In the genomic region with DNA sequence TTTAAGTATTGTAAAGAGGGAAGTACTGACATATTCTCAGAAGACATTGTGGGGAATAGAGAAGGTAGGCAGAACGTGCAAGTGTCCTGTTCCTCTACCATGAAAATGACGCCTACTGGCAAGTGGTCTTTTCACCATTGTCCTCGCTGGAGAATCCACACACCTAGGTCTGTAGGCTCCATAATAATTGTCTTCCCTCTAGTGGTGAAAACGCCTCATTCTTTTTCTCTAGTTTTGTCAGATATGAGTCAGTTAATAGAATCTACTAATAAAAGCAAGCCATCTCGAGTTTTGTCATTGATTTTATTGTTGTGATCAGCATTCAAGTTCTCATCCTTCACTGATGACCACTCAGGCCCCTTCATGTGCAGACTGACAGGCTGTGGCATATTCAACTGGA, we compare ENCODE assay signal across 25 mouse cellular contexts. TPM values are rescaled to one million over a fixed set of nuclear protein-coding genes. Genes with fewer than 3 reads are reported as not detected.
DNase-seq lines count a peak whose midpoint lies in the region; ATAC-seq and TF ChIP-seq lines count a peak whose summit lies in the region.
"Had no signal": no experiment of that assay in that cellular context is flagged by ENCODE, and none has a peak within 500 bp of the region (broad histone marks: within the 10 kb centered on the region; RNA-seq: fewer than 3 reads in every experiment).

No protein-coding gene starts in this region.

- 50% methylated on average over 5 of the region's 5 CpGs for WGBS in hindbrain, postnatal 0 days
- WGBS in hindbrain, embryonic 11.5 days, result 54% methylated on average over 5 of the region's 5 CpGs
- 20% methylated on average over 5 of the region's 5 CpGs for WGBS in liver, embryonic 16.5 days (ENCODE audit: insufficient replicate concordance)

- no peaks in the 10 kb centered on the region for H3K9me3 ChIP-seq in hindbrain, postnatal 0 days (ENCODE audit: low read length)
- H3K9me3 ChIP-seq in hindbrain, embryonic 11.5 days (ENCODE audit: control insufficient read depth, low read length), result no peaks in the 10 kb centered on the region
- no peaks in the 10 kb centered on the region for H3K9me3 ChIP-seq in liver, embryonic 16.5 days (replicated peaks; ENCODE audit: control insufficient read depth, low read length)
- H3K9me3 ChIP-seq: embryonic facial prominence, embryonic 12.5 days; heart, embryonic 12.5 days; hindbrain, embryonic 10.5 days; intestine, embryonic 15.5 days; limb, embryonic 13.5 days; midbrain, embryonic 12.5 days had no signal

- no peak overlapping the region for H3K4me3 ChIP-seq in hindbrain, postnatal 0 days (ENCODE audit: low read length)
- no peak overlapping the region for H3K4me3 ChIP-seq in hindbrain, embryonic 11.5 days (ENCODE audit: low read depth, low read length)
- no peak overlapping the region for H3K4me3 ChIP-seq in liver, embryonic 16.5 days (ENCODE audit: low read depth, low read length)
- H3K4me3 ChIP-seq: embryonic facial prominence, embryonic 12.5 days; heart, embryonic 12.5 days; hindbrain, embryonic 10.5 days; intestine, embryonic 15.5 days; limb, embryonic 13.5 days; midbrain, embryonic 12.5 days had no signal

- no peak for ATAC-seq in hindbrain, postnatal 0 days
- ATAC-seq in hindbrain, embryonic 11.5 days (ENCODE audit: low FRiP score), result no peak
- ATAC-seq in erythroid progenitor cell, adult 5-6 weeks (replicated peaks; ENCODE audit: low FRiP score, poor library complexity, severe bottlenecking), result 0 out of 2 replicates have a peak, but pooled peaks have one; percentile 20
- ATAC-seq in liver, embryonic 16.5 days (ENCODE audit: low read depth), result no peak
- ATAC-seq: intestine, embryonic 15.5 days had no signal

- intact Hi-C loops in left cerebral cortex, postnatal 14 days (cut with DNase I), result loop anchor here (5.0 kb wide), 1 partner anchor 1367 kb away; no protein-coding TSS in a partner anchor

- no peak overlapping the region for H3K27ac ChIP-seq in hindbrain, postnatal 0 days
- H3K27ac ChIP-seq in hindbrain, embryonic 11.5 days (ENCODE audit: low read depth, low read length), result no peak overlapping the region
- peak overlapping the region; percentile 90 for H3K27ac ChIP-seq in liver, embryonic 16.5 days (ENCODE audit: low read length)
- H3K27ac ChIP-seq: embryonic facial prominence, embryonic 12.5 days; hindbrain, embryonic 10.5 days; intestine, embryonic 15.5 days; limb, embryonic 13.5 days; midbrain, embryonic 12.5 days had no signal

- no peaks in the 10 kb centered on the region for H3K36me3 ChIP-seq in hindbrain, postnatal 0 days (ENCODE audit: insufficient read depth, low read length)
- H3K36me3 ChIP-seq in hindbrain, embryonic 11.5 days (ENCODE audit: control insufficient read depth, insufficient read depth, low read length), result no peaks in the 10 kb centered on the region
- no peaks in the 10 kb centered on the region for H3K36me3 ChIP-seq in liver, embryonic 16.5 days (ENCODE audit: control insufficient read depth, insufficient read depth)
- H3K36me3 ChIP-seq: embryonic facial prominence, embryonic 12.5 days; heart, embryonic 12.5 days; hindbrain, embryonic 10.5 days; intestine, embryonic 15.5 days; limb, embryonic 13.5 days; midbrain, embryonic 12.5 days had no signal

- DNase-seq in hindbrain, postnatal 0 days (ENCODE audit: low spot score), result peak; percentile 2
- DNase-seq in hindbrain, embryonic 11.5 days (ENCODE audit: low spot score), result no peak
- peak; percentile 44 for DNase-seq in 416B (ENCODE audit: low read depth)
- no peak for DNase-seq in kidney, postnatal 14 days
- DNase-seq in right cerebral cortex, adult 18-20 months, result no peak
- DNase-seq in left cerebral cortex, postnatal 14 days (ENCODE audit: low spot score in 2 of 2), result no peak
- DNase-seq: adrenal gland, postnatal 25 days; cerebellum, postnatal 25 days; gastrocnemius, postnatal 25 days; right cerebral cortex, postnatal 14 days; thymus, postnatal 4 days had no signal

- H3K4me2 ChIP-seq in hindbrain, postnatal 0 days (ENCODE audit: low read depth, low read length), result no peak overlapping the region
- no peak overlapping the region for H3K4me2 ChIP-seq in hindbrain, embryonic 11.5 days (replicated peaks; ENCODE audit: low read depth, low read length)
- H3K4me2 ChIP-seq in liver, embryonic 16.5 days (ENCODE audit: low read depth, low read length), result peak overlapping the region; percentile 35; the same call in 1 of the 2 replicates
- H3K4me2 ChIP-seq: embryonic facial prominence, embryonic 12.5 days; heart, embryonic 12.5 days; intestine, embryonic 15.5 days; limb, embryonic 13.5 days; midbrain, embryonic 12.5 days had no signal

- no peaks in the 10 kb centered on the region for H3K4me1 ChIP-seq in hindbrain, postnatal 0 days (ENCODE audit: insufficient read depth, low read length)
- H3K4me1 ChIP-seq in hindbrain, embryonic 11.5 days (replicated peaks; ENCODE audit: control insufficient read depth, insufficient read depth, low read length), result no peaks in the 10 kb centered on the region
- H3K4me1 ChIP-seq in liver, embryonic 16.5 days (ENCODE audit: control insufficient read depth, low read depth, low read length), result peaks cover 47% of the 10 kb centered on the region
- H3K4me1 ChIP-seq: embryonic facial prominence, embryonic 12.5 days; hindbrain, embryonic 10.5 days; intestine, embryonic 15.5 days; limb, embryonic 13.5 days; midbrain, embryonic 12.5 days had no signal

- H3K9ac ChIP-seq in hindbrain, postnatal 0 days (replicated peaks; ENCODE audit: low read length), result no peak overlapping the region
- H3K9ac ChIP-seq in hindbrain, embryonic 11.5 days (ENCODE audit: low read depth, low read length), result no peak overlapping the region
- H3K9ac ChIP-seq in liver, embryonic 16.5 days (ENCODE audit: low read depth, low read length), result peak overlapping the region; percentile 56
- H3K9ac ChIP-seq: embryonic facial prominence, embryonic 12.5 days; heart, embryonic 12.5 days; intestine, embryonic 15.5 days; limb, embryonic 13.5 days; midbrain, embryonic 12.5 days had no signal

- peak; percentile 36 for TF ChIP-seq CTCF in hindbrain, postnatal 0 days (IDR thresholded peaks at IDR 0.05; ENCODE audit: low read depth)

- no peaks in the 10 kb centered on the region for H3K27me3 ChIP-seq in hindbrain, postnatal 0 days (ENCODE audit: insufficient read depth, low read length)
- no peaks in the 10 kb centered on the region for H3K27me3 ChIP-seq in hindbrain, embryonic 11.5 days (ENCODE audit: control insufficient read depth, insufficient read depth, low read length)
- no peaks in the 10 kb centered on the region for H3K27me3 ChIP-seq in liver, embryonic 16.5 days (ENCODE audit: control insufficient read depth, insufficient read depth, low read depth, low read length)
- H3K27me3 ChIP-seq: embryonic facial prominence, embryonic 12.5 days; heart, embryonic 12.5 days; intestine, embryonic 15.5 days; limb, embryonic 13.5 days; midbrain, embryonic 12.5 days had no signal

RNA-seq across cellular contexts. Expression of gene Olfr66, which starts 11.6 kb away (rescaled TPM):
- not detected in 2 replicates for total RNA-seq in hindbrain, postnatal 0 days (2014; rRNA removed)
- not detected in 2 replicates for polyA plus RNA-seq in hindbrain, postnatal 0 days (2015; fragmentation: Nextera tagmentation; extraction: Ambion mirVana)
- not detected in 2 replicates for polyA plus RNA-seq in hindbrain, embryonic 11.5 days (2014; fragmentation: Nextera tagmentation; extraction: Ambion mirVana)
- total RNA-seq in erythroid progenitor cell, adult 5-6 weeks (2015; ENCODE audit: low replicate concordance), result not detected in 2 replicates
- total RNA-seq in erythroid progenitor cell, adult 5-6 weeks (2017; ENCODE audit: low replicate concordance), result not detected in 2 replicates
- polyA plus RNA-seq in liver, embryonic 16.5 days (2015; fragmentation: Nextera tagmentation; extraction: Ambion mirVana), result not detected in 2 replicates
- total RNA-seq in left cerebral cortex, postnatal 14 days (2021), result not detected
- total RNA-seq: adrenal gland, postnatal 25 days; ES-E14; gastrocnemius, postnatal 25 days; left cerebral cortex, adult 8-10 months had no signal
- polyA plus RNA-seq: C2C12; embryonic facial prominence, embryonic 12.5 days; frontal cortex, adult 2 months; heart, embryonic 12.5 days; hindbrain, embryonic 10.5 days; intestine, embryonic 15.5 days; large intestine, adult 2 months; limb, embryonic 13.5 days; midbrain, embryonic 12.5 days; testis, adult 2 months had no signal

RNA-seq across cellular contexts. Expression of gene Olfr64, which starts 19.8 kb away (rescaled TPM):
- total RNA-seq in hindbrain, postnatal 0 days (2014; rRNA removed), result not detected in 2 replicates
- not detected in 2 replicates for polyA plus RNA-seq in hindbrain, postnatal 0 days (2015; fragmentation: Nextera tagmentation; extraction: Ambion mirVana)
- polyA plus RNA-seq in hindbrain, embryonic 11.5 days (2014; fragmentation: Nextera tagmentation; extraction: Ambion mirVana), result not detected in 2 replicates
- total RNA-seq in erythroid progenitor cell, adult 5-6 weeks (2015; ENCODE audit: low replicate concordance), result not detected in 2 replicates
- not detected in 2 replicates for total RNA-seq in erythroid progenitor cell, adult 5-6 weeks (2017; ENCODE audit: low replicate concordance)
- polyA plus RNA-seq in liver, embryonic 16.5 days (2015; fragmentation: Nextera tagmentation; extraction: Ambion mirVana), result not detected in 2 replicates
- total RNA-seq in left cerebral cortex, postnatal 14 days (2021), result not detected
- total RNA-seq: adrenal gland, postnatal 25 days; ES-E14; gastrocnemius, postnatal 25 days; left cerebral cortex, adult 8-10 months had no signal
- polyA plus RNA-seq: C2C12; embryonic facial prominence, embryonic 12.5 days; frontal cortex, adult 2 months; heart, embryonic 12.5 days; hindbrain, embryonic 10.5 days; intestine, embryonic 15.5 days; large intestine, adult 2 months; limb, embryonic 13.5 days; midbrain, embryonic 12.5 days; testis, adult 2 months had no signal

RNA-seq across cellular contexts. Expression of gene Hbb-y, which starts 21.4 kb away (rescaled TPM):
- not detected in 2 replicates for total RNA-seq in hindbrain, postnatal 0 days (2014; rRNA removed)
- polyA plus RNA-seq in hindbrain, postnatal 0 days (2015; fragmentation: Nextera tagmentation; extraction: Ambion mirVana), result 0.30 and 1.1 TPM in 2 replicates
- 10,698 and 10,834 TPM in 2 replicates for polyA plus RNA-seq in hindbrain, embryonic 11.5 days (2014; fragmentation: Nextera tagmentation; extraction: Ambion mirVana)
- total RNA-seq in erythroid progenitor cell, adult 5-6 weeks (2015; ENCODE audit: low replicate concordance), result not detected in 2 replicates
- not detected in 2 replicates for total RNA-seq in erythroid progenitor cell, adult 5-6 weeks (2017; ENCODE audit: low replicate concordance)
- 114 and 115 TPM in 2 replicates for polyA plus RNA-seq in liver, embryonic 16.5 days (2015; fragmentation: Nextera tagmentation; extraction: Ambion mirVana)
- total RNA-seq in left cerebral cortex, postnatal 14 days (2021), result not detected
- total RNA-seq: adrenal gland, postnatal 25 days; ES-E14; gastrocnemius, postnatal 25 days had no signal
- polyA plus RNA-seq: C2C12; large intestine, adult 2 months had no signal

RNA-seq across cellular contexts. Expression of gene Olfr65, which starts 28.8 kb away (rescaled TPM):
- total RNA-seq in hindbrain, postnatal 0 days (2014; rRNA removed), result not detected in 2 replicates
- polyA plus RNA-seq in hindbrain, postnatal 0 days (2015; fragmentation: Nextera tagmentation; extraction: Ambion mirVana), result not detected in 2 replicates
- not detected in 2 replicates for polyA plus RNA-seq in hindbrain, embryonic 11.5 days (2014; fragmentation: Nextera tagmentation; extraction: Ambion mirVana)
- total RNA-seq in erythroid progenitor cell, adult 5-6 weeks (2015; ENCODE audit: low replicate concordance), result not detected in 2 replicates
- not detected in 2 replicates for total RNA-seq in erythroid progenitor cell, adult 5-6 weeks (2017; ENCODE audit: low replicate concordance)
- polyA plus RNA-seq in liver, embryonic 16.5 days (2015; fragmentation: Nextera tagmentation; extraction: Ambion mirVana), result not detected in 2 replicates
- total RNA-seq in left cerebral cortex, postnatal 14 days (2021), result not detected
- total RNA-seq: adrenal gland, postnatal 25 days; ES-E14; gastrocnemius, postnatal 25 days; left cerebral cortex, adult 8-10 months had no signal
- polyA plus RNA-seq: C2C12; embryonic facial prominence, embryonic 12.5 days; frontal cortex, adult 2 months; heart, embryonic 12.5 days; hindbrain, embryonic 10.5 days; intestine, embryonic 15.5 days; large intestine, adult 2 months; limb, embryonic 13.5 days; midbrain, embryonic 12.5 days; testis, adult 2 months had no signal

RNA-seq across cellular contexts. Expression of gene Hbb-bh1, which starts 31.5 kb away (rescaled TPM):
- total RNA-seq in hindbrain, postnatal 0 days (2014; rRNA removed), result not detected in 2 replicates
- polyA plus RNA-seq in hindbrain, postnatal 0 days (2015; fragmentation: Nextera tagmentation; extraction: Ambion mirVana), result not detected in 2 replicates
- polyA plus RNA-seq in hindbrain, embryonic 11.5 days (2014; fragmentation: Nextera tagmentation; extraction: Ambion mirVana), result 2,447 and 2,531 TPM in 2 replicates
- not detected in 2 replicates for total RNA-seq in erythroid progenitor cell, adult 5-6 weeks (2015; ENCODE audit: low replicate concordance)
- total RNA-seq in erythroid progenitor cell, adult 5-6 weeks (2017; ENCODE audit: low replicate concordance), result not detected in 2 replicates
- 24.9 and 31.8 TPM in 2 replicates for polyA plus RNA-seq in liver, embryonic 16.5 days (2015; fragmentation: Nextera tagmentation; extraction: Ambion mirVana)
- not detected for total RNA-seq in left cerebral cortex, postnatal 14 days (2021)
- total RNA-seq: adrenal gland, postnatal 25 days; ES-E14; gastrocnemius, postnatal 25 days; left cerebral cortex, adult 8-10 months had no signal
- polyA plus RNA-seq: C2C12; large intestine, adult 2 months; testis, adult 2 months had no signal

Comparison
In these comparisons a context has a peak if more than half of its experiments do, and no peak if none do; other contexts are left out.
1. DNase-seq: peak in hindbrain, postnatal 0 days (single experiment) and 416B (single experiment); none in hindbrain, embryonic 11.5 days (single experiment), kidney, postnatal 14 days (single experiment), right cerebral cortex, adult 18-20 months (single experiment) and left cerebral cortex, postnatal 14 days (0 of 2).